In the genomic region with DNA sequence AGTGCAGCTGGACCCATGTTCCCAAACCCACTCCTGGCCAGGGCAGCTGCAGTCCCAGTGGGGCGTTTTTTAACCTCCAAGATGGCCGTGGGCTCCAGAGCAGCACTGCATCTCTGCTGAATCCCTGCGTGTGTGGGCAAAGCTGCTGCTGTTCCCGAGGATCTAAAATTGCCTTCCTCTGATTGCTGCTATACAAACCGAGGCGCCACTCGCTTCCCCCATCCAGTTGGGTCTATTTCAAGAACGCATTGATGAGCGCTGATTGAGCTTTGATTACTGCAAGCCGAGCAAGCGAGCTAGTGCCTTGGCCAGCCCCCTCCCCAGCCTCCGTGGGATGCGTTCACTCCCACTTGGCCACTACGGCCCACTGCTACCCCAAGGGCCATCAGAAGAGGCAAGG, we compare ENCODE assay signal across 18 mouse cellular contexts. TPM values are rescaled to one million over a fixed set of nuclear protein-coding genes. Genes with fewer than 3 reads are reported as not detected.
DNase-seq lines count a peak whose midpoint lies in the region; ATAC-seq and TF ChIP-seq lines count a peak whose summit lies in the region.
"Had no signal": no experiment of that assay in that cellular context is flagged by ENCODE, and none has a peak within 500 bp of the region (broad histone marks: within the 10 kb centered on the region; RNA-seq: fewer than 3 reads in every experiment).

No protein-coding gene starts in this region.

- intact Hi-C loops in left cerebral cortex, postnatal 36 days (cut with DNase I): no loop called here

- H3K27ac ChIP-seq in intestine, embryonic 16.5 days (ENCODE audit: low read length): no peak overlapping the region
- H3K27ac ChIP-seq in kidney, adult 2 months (ENCODE audit: insufficient read depth, low read depth, low read length): no peak overlapping the region
- H3K27ac ChIP-seq: hindbrain, embryonic 12.5 days; limb, embryonic 12.5 days; macrophage; neural tube, embryonic 15.5 days had no signal

- no peak for TF ChIP-seq POLR2A in kidney, adult 2 months (IDR thresholded peaks at IDR 0.05; ENCODE audit: low read depth, low read length)

- H3K9me3 ChIP-seq in intestine, embryonic 16.5 days (ENCODE audit: control insufficient read depth, low read length): no peaks in the 10 kb centered on the region
- H3K9me3 ChIP-seq: hindbrain, embryonic 12.5 days; limb, embryonic 12.5 days; neural tube, embryonic 15.5 days had no signal

- H3K36me3 ChIP-seq in intestine, embryonic 16.5 days (ENCODE audit: control insufficient read depth, insufficient read depth, low read length): no peaks in the 10 kb centered on the region
- no peaks in the 10 kb centered on the region for H3K36me3 ChIP-seq in kidney, adult 2 months (ENCODE audit: control insufficient read depth, insufficient read depth, low read length)
- H3K36me3 ChIP-seq: G1E; hindbrain, embryonic 12.5 days; limb, embryonic 12.5 days; neural tube, embryonic 15.5 days had no signal

- TF ChIP-seq CTCF in kidney, adult 2 months (conservative IDR thresholded peaks at IDR 0.05; ENCODE audit: insufficient read depth, insufficient read length, low read depth, low read length): no peak

- no peak overlapping the region for H3K4me3 ChIP-seq in intestine, embryonic 16.5 days (ENCODE audit: low read length)
- H3K4me3 ChIP-seq in kidney, adult 2 months (ENCODE audit: insufficient read depth, low read depth, low read length): no peak overlapping the region
- H3K4me3 ChIP-seq: erythroblast, embryonic 14.5 days; hindbrain, embryonic 12.5 days; limb, embryonic 12.5 days; neural tube, embryonic 15.5 days had no signal

- DNase-seq in layer of hippocampus, adult 11-12 months (ENCODE audit: low spot score): peak; percentile 33
- no peak for DNase-seq in layer of hippocampus, adult 9-10 months (ENCODE audit: low spot score)
- DNase-seq in layer of hippocampus, adult 9-11 months: peak; percentile 56
- DNase-seq in left cerebral cortex, postnatal 36 days (ENCODE audit: low spot score in 2 of 2): peak; percentile 29 to 49
- no peak for DNase-seq in thymus, postnatal 14 days
- DNase-seq in kidney, adult 2 months: no peak
- DNase-seq: B cell, adult 2 months; cerebellum, adult 2 months; embryo, embryonic 11 days; gastrocnemius, postnatal 36 days had no signal

- 74% methylated on average over 14 of the region's 14 CpGs for WGBS in intestine, embryonic 16.5 days
- 45% methylated on average over 14 of the region's 14 CpGs for WGBS in kidney, adult 2 months

- no peak overlapping the region for H3K9ac ChIP-seq in intestine, embryonic 16.5 days (ENCODE audit: low read depth, low read length)
- H3K9ac ChIP-seq: hindbrain, embryonic 12.5 days; limb, embryonic 12.5 days; neural tube, embryonic 15.5 days had no signal

- no peak overlapping the region for H3K4me2 ChIP-seq in intestine, embryonic 16.5 days (ENCODE audit: low read depth, low read length)
- H3K4me2 ChIP-seq: hindbrain, embryonic 12.5 days; limb, embryonic 12.5 days; neural tube, embryonic 15.5 days had no signal

- ATAC-seq in intestine, embryonic 16.5 days: no peak
- ATAC-seq in erythroblast, adult 5-6 weeks (replicated peaks; ENCODE audit: low FRiP score, poor library complexity, severe bottlenecking): no peak

- H3K27me3 ChIP-seq in intestine, embryonic 16.5 days (replicated peaks; ENCODE audit: control insufficient read depth, insufficient read depth, low read length): no peaks in the 10 kb centered on the region
- no peaks in the 10 kb centered on the region for H3K27me3 ChIP-seq in kidney, adult 2 months (replicated peaks; ENCODE audit: control insufficient read depth, insufficient read depth, low read length)

- H3K4me1 ChIP-seq in intestine, embryonic 16.5 days (ENCODE audit: control insufficient read depth, insufficient read depth, low read length): no peaks in the 10 kb centered on the region
- H3K4me1 ChIP-seq in kidney, adult 2 months (ENCODE audit: control insufficient read depth, insufficient read depth, low read length): no peaks in the 10 kb centered on the region
- H3K4me1 ChIP-seq: limb, embryonic 12.5 days had no signal

RNA-seq across cellular contexts. Expression of a gene that starts 27.5 kb away (rescaled TPM):
- 100 to 1,000 TPM; 289 to 308 TPM for total RNA-seq in left cerebral cortex, postnatal 36 days (2021)
- polyA plus RNA-seq in intestine, embryonic 16.5 days (2015; fragmentation: Nextera tagmentation; extraction: Ambion mirVana): not detected in 2 replicates
- total RNA-seq in erythroblast, adult 5-6 weeks (2015; ENCODE audit: low replicate concordance): not detected in 2 replicates
- not detected in 2 replicates for total RNA-seq in erythroblast, adult 5-6 weeks (2017; ENCODE audit: low replicate concordance)
- 0.03 and 0.19 TPM in 2 replicates for polyA plus RNA-seq in kidney, adult 2 months (2012; rRNA removed)
- polyA plus RNA-seq: erythroblast, embryonic 14.5 days; G1E; limb, embryonic 12.5 days; macrophage had no signal

Comparison
In these comparisons a context has a peak if more than half of its experiments do, and no peak if none do; other contexts are left out.
1. DNase-seq: peak in layer of hippocampus, adult 11-12 months (single experiment), layer of hippocampus, adult 9-11 months (single experiment) and left cerebral cortex, postnatal 36 days (2 of 2); none in layer of hippocampus, adult 9-10 months (single experiment), thymus, postnatal 14 days (single experiment) and kidney, adult 2 months (single experiment).
2. RNA of a gene that starts 27.5 kb away (total RNA-seq): 289 to 308 TPM in left cerebral cortex, postnatal 36 days; not detected in erythroblast, adult 5-6 weeks; every median in the first group is over 100 times any median in the second.